Mouse (Mus musculus): ENCODE measurements around the gene Tnxb. TPM values are rescaled to one million over a fixed set of nuclear protein-coding genes. Genes with fewer than 3 reads are reported as not detected.

Tnxb gene
- 0.32 and 1.9 TPM in 2 replicates for polyA plus RNA-seq (2012; ENCODE audit: low replicate concordance)

DNA sequence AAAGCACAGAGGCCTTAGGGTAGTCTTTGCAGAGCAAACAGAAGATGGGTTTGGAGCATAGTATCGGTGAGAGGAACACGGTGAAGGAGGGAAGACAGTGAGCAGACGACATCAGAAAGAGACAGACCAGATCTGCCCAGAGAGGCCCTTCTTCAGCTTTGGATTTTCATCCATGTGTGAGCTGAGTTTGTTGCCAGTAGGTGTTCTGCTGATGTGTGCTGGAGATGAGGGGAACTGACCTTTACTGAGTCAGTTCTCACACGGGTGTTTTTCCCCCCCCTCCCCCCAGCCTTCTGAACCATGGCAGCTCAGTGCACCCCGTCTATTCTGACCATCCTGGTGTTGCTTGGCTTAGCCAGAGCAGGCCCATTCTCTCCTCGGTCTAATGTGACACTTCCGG, at the start of gene Tnxb:
Gene Tnxb (plus strand): TSS at position 301 of the 400 bp plus-strand sequence.

DNA sequence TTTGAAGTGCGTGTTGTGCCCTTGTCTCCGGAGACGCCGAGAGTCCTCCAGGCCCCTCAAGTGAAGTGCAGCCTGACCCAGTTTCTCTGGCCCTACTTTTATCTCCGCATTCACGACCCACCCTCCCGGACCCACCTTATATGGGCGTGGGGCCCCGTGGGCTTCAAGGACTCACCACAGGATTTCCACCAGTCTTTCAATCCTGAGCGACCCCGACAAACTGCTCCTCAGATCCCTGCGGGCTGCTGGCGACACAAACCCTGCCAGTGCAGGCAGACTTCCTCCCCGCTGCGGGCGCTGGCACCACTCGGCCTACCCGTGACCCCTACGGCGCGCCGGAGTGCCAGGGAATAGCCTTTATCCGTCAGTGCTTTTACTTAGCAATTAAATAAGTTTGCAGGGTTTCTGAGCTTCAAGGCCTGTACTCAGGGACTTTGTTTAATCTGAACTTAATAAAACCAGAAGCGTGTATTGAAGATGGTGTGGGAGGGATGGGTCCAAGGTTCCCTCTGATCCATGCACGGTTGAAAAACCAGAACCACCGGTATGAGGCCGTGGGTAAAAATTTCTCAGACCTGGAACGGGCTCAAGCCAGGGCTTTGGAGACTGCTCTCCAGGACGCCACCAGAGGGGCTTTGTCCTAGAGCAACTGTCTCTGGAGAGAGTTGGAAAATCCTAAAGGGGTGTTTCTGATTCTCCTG, 42.2 kb upstream of the Tnxb start, which contains the start of gene Ppt2:
Gene Ppt2 (minus strand): TSS at position 568 of the 701 bp plus-strand sequence.

DNA sequence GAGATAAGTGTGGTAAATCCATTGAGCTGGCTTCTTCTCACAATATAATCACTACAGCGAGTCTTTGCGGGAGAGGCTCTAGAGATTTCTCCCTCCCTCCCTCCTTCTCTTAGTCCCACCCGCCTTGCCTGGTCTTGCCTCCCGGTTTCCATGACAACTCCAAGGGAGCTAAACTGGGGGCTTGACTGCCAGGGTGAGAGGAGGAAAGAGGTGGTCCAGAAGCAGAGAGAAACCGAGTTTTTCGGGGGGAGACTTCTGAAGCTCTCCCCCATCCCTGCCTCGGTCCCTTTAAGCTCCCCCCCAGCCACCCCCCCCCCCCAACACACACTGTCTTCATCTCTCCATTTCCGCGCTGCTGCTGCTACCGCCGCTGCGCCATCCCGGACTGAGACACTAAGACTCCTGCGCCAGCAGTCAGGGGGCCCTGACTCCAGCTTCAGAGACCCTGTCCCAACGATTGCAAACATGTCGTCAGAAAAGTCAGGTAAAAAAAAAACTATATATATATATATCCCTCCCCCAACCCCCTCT, 41.0 kb upstream of the Tnxb start, which contains the start of gene Prrt1:
Gene Prrt1 (plus strand): TSS at position 313 of the 531 bp plus-strand sequence.

DNA sequence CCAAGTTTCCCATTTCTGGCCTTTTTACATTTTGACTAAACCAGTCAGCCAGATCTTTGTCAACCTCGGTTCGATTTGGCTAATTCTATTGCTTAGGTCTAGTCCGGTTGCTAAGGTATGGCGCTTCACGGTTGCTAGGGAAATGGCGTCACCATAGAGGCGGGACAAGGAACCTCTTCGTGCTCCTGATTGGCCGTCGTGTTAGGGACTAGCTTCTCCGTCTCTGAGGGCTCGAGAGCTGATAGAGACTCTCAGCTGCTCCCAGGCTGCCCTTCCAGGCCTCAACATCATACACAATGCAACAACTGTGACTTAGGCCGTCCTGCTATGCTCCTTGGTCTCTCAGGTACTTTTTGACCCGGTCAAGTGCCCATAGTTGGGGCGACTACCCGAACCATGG, 25.7 kb upstream of the Tnxb start, which contains the start of gene Fkbpl:
Gene Fkbpl (plus strand): TSS at position 157 of the 400 bp plus-strand sequence.

DNA sequence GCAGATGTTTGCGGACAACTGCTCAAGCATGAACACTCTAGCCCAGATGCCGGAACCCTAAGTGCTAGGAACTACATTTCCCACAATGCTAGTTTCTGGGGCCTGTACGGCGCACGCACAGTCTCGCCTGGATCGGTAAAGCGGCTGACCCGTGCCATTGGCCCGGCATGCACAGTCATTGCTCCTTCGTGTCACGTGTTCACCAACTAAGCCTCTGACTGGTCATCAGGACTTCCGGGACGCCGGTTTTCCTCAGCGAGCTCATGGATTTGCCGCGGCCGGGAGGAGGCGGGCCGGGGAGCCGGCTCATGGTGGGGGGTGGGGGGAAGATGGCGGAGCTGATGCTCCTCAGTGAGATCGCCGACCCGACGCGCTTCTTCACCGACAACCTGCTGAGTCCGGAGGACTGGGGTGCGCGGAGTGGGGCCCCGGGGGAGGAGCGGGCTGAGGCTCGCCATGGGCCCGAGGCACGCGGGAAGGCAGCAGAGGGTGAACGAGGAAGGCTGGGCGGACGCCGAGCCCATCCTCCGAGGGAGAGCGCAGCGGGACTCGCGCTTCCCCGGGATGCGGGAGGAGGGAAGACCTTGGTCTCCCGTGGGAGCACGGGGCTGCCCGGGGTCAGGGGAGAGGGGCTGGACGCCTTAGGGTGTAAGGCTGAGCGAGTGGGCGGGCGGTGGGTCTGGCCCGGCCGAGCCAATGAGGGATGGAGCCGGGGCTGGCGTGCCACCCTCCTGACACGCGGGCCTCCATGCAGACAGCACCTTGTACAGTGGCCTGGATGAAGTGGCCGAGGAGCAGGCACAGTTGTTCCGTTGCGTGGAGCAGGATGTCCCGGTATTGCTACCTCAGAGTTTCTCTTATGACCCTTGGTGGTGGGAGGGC, 23.2 kb upstream of the Tnxb start, which contains the start of gene Atf6b:
Gene Atf6b (plus strand): TSS at position 241 of the 882 bp plus-strand sequence.

DNA sequence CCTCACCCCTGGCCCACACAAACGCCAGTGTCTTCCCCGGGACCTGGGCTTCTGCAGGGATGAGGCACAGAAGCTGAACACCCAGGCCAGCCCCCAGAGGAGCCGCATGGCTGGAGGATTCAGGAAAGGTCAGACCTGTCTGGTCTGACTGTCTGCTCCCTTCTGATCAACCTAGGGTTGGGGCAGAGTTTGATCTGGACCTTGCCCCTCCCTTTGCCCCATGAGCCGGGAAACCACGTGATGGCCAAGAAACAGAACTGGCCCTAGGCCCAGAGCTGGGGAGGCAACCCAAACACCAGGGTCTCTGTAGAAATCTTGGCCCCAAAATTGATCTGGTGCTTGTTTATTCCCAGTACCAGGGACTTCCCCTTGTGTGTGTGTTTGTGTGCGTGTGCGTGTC, 73.4 kb downstream of the Tnxb start, which contains the start of gene C4b:
Gene C4b (minus strand): TSS at position 164 of the 400 bp plus-strand sequence.

Other genes with a start within 250 kb of the Tnxb start
- not detected in 2 replicates for gene Btnl4, start 193.2 kb upstream of the Tnxb start, polyA plus RNA-seq (2012; ENCODE audit: low replicate concordance)
- gene Btnl6, start 153.2 kb upstream of the Tnxb start, polyA plus RNA-seq (2012; ENCODE audit: low replicate concordance) = not detected in 2 replicates
- gene Notch4, start 106.3 kb upstream of the Tnxb start, polyA plus RNA-seq (2012; ENCODE audit: low replicate concordance) = 4.7 and 12.4 TPM in 2 replicates
- gene Gpsm3, start 80.7 kb upstream of the Tnxb start, polyA plus RNA-seq (2012; ENCODE audit: low replicate concordance) = 136 and 357 TPM in 2 replicates
- gene Pbx2, start 79.3 kb upstream of the Tnxb start, polyA plus RNA-seq (2012; ENCODE audit: low replicate concordance) = 77.3 and 112 TPM in 2 replicates
- 4.2 and 9.4 TPM in 2 replicates for gene Ager, start 72.7 kb upstream of the Tnxb start, polyA plus RNA-seq (2012; ENCODE audit: low replicate concordance)
- 35.4 and 54.6 TPM in 2 replicates for gene Rnf5, start 66.8 kb upstream of the Tnxb start, polyA plus RNA-seq (2012; ENCODE audit: low replicate concordance)
- gene Agpat1, start 66.3 kb upstream of the Tnxb start, polyA plus RNA-seq (2012; ENCODE audit: low replicate concordance) = 223 and 308 TPM in 2 replicates
- 0.78 and 1.1 TPM in 2 replicates for gene Egfl8, start 54.6 kb upstream of the Tnxb start, polyA plus RNA-seq (2012; ENCODE audit: low replicate concordance)
- gene Ppt2, start 42.0 kb upstream of the Tnxb start, polyA plus RNA-seq (2012; ENCODE audit: low replicate concordance) = 67.6 and 71.3 TPM in 2 replicates
- gene Prrt1, start 41.0 kb upstream of the Tnxb start, polyA plus RNA-seq (2012; ENCODE audit: low replicate concordance) = 3.2 and 5.7 TPM in 2 replicates
- 3.9 and 5.3 TPM in 2 replicates for gene Fkbpl, start 25.8 kb upstream of the Tnxb start, polyA plus RNA-seq (2012; ENCODE audit: low replicate concordance)
- gene Atf6b, start 23.4 kb upstream of the Tnxb start, polyA plus RNA-seq (2012; ENCODE audit: low replicate concordance) = 269 and 430 TPM in 2 replicates
- gene C4b, start 73.3 kb downstream of the Tnxb start, polyA plus RNA-seq (2012; ENCODE audit: low replicate concordance) = 0.87 and 2.9 TPM in 2 replicates
- 0.54 TPM in 1 of 2 replicates, not detected in the other for gene Cyp21a1, start 134.0 kb downstream of the Tnxb start, polyA plus RNA-seq (2012; ENCODE audit: low replicate concordance)
- 62.8 and 63.3 TPM in 2 replicates for gene Stk19, start 166.4 kb downstream of the Tnxb start, polyA plus RNA-seq (2012; ENCODE audit: low replicate concordance)
- gene Dxo, start 166.5 kb downstream of the Tnxb start, polyA plus RNA-seq (2012; ENCODE audit: low replicate concordance) = 50.7 and 116 TPM in 2 replicates
- 53.7 and 54.2 TPM in 2 replicates for gene Skiv2l, start 179.7 kb downstream of the Tnxb start, polyA plus RNA-seq (2012; ENCODE audit: low replicate concordance)
- gene Nelfe, start 179.9 kb downstream of the Tnxb start, polyA plus RNA-seq (2012; ENCODE audit: low replicate concordance) = 121 and 205 TPM in 2 replicates
- 0.41 and 1.5 TPM in 2 replicates for gene Cfb, start 192.0 kb downstream of the Tnxb start, polyA plus RNA-seq (2012; ENCODE audit: low replicate concordance)
- gene Zbtb12, start 208.9 kb downstream of the Tnxb start, polyA plus RNA-seq (2012; ENCODE audit: low replicate concordance) = 6.4 and 10.1 TPM in 2 replicates
- gene Gm20547, start 211.5 kb downstream of the Tnxb start, polyA plus RNA-seq (2012; ENCODE audit: low replicate concordance) = 0.10 TPM in 1 of 2 replicates, not detected in the other
- gene C2, start 227.7 kb downstream of the Tnxb start, polyA plus RNA-seq (2012; ENCODE audit: low replicate concordance) = 1.3 and 3.9 TPM in 2 replicates
- 427 and 438 TPM in 2 replicates for gene Ehmt2, start 227.9 kb downstream of the Tnxb start, polyA plus RNA-seq (2012; ENCODE audit: low replicate concordance)
- not detected in 2 replicates for gene Slc44a4, start 243.9 kb downstream of the Tnxb start, polyA plus RNA-seq (2012; ENCODE audit: low replicate concordance)

All from leukemia stem cell, adult 10-12 weeks (primary cell).